Mouse (Mus musculus) thymus, adult 18-20 months (tissue): ENCODE results near the gene Arl9.
"Not testable (repeated sequence)": the region's sequence is repeated elsewhere in the genome, so short reads cannot be mapped to it uniquely, and the experiment has no call there.

ENCODE experiments used
- DNase-seq, 2 experiments: peaks; one replicate each; pipeline ENCODE4 v3.0.0; 2022; ENCODE audit warnings: mixed read lengths in 2 of 2

Gene Arl9

DNA sequence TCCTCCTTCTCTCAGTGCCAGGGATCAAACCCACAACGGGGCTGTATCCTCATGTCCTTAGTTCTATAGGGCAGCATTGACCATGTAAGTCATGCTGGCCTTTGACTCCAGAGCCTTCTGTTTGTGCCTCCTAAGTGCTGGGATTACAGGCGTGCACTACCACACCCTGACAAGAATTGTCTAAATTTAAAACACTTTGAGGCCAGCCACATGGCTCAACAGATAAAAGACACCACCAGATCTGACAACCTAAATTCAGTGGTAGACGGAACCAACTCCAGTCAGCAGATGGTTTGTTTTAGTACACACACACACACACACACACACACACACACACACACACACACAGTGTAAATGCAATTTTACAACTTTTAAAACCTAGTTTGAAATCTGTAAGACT lies 24.2 kb downstream of the Arl9 start:
- DNase-seq: no peak

- no peak for DNase-seq
These were observed 25.9 kb downstream of the Arl9 start for GRCm38 (mm10) chr5:77029735-77030134.

DNA sequence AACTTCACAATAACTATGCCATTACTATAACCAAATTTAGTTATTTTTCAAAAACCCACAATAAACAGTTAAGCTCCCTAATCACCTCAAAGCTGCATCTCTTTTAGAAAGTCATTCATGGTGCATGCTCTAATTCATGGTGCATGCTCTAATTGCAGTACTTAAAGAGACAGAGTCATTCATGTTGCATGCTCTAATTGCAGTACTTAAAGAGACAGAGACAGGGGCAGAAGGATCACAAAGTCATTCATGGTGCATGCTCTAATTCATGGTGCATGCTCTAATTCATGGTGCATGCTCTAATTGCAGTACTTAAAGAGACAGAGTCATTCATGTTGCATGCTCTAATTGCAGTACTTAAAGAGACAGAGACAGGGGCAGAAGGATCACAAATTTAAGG lies 31.2 kb downstream of the Arl9 start:
- not testable (repeated sequence) for DNase-seq

DNA sequence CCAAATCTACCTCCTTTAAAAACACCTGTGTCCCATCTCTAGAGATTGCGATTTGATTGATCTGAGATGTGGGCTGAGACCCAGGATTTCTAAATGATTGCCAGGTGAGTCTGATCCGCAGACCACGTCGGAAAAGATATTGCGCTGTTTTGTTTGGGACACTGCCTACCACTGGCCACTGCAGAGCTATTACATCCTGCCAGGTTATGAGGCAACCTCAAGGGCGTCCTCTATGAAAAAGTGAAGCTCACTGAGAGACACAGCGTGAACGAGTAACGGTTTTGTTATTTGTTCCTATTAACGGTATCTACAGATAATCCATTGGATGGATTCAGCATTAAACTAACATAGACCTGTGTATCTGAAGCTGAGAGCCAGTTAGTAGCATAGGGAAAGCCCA lies 34.6 kb downstream of the Arl9 start:
- no peak for DNase-seq

DNA sequence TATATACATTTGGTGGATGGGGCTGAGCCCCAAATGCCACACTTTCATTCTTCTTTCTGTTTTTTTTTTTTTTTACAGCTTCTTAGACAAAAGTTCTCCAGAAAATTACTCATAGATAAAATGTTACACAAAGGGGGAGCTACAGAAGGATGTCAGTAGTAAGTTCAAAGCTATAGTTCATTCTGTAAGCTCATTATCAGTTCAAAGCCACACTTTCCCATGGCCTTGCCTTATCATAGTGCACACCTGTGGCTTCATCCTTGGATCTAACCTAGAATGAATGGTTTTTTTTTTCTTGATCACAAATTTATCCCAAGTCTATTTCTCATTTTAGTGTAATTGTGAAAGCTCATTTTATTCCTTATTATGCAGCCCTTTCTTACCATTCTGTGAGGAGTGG lies 35.5 kb downstream of the Arl9 start:
- DNase-seq: no peak

DNA sequence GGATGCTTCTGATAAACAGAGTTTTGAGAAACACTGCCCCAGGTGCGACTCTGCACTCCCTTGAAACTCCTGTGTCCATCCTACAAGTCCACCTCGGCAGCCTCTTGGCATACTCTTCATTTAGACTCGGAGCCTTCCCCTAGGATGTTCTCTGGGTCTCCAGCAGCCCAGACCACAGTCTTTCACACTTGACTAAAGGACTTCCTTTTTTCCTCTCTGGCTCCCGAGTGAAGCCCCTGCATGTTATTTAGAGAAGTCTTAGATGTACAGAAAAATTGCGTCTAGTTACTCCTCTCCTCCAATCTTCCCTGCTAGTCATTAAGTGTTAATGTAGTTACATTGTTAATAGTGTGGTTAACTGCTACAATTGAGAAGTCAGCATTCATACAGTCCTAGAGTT lies 40.5 kb downstream of the Arl9 start:
- no peak for DNase-seq

GRCm38 (mm10) chr5:77052616-77053015 lies 48.8 kb downstream of the Arl9 start:
- DNase-seq: no peak

DNA sequence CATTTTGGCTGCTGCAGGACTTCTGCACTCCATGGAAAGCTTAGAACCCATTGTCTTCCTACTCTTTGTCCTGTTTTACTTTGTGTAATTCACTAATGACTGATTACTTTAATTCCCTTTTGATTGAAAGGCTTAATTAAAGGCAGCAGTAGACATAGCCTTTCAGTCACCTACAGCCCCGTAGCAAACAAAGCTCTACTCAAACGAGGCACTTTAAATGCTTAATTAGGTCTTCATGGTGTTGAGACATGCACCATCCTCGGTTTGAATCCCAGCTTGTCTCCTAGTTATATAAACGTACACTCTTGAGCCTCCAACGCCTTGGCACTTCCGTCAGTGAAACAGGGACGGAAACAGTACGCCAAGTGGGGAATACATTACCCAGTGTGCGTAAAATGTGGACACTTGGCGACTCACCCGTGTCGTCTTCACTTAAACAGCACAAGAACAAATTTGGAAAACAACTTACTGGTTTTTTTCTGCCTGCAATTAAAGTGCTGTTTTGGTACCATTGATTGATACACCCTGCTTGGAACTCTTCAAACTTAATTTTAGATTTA lies 53.1 kb downstream of the Arl9 start:
- DNase-seq: no peak
